Mouse (Mus musculus) erythroblast, embryonic 14.5 days (primary cell): ENCODE measurements around the gene Rtp2. TPM values are rescaled to one million over a fixed set of nuclear protein-coding genes. Genes with fewer than 3 reads are reported as not detected.

Experiments used
- H3K27me3 ChIP-seq: 2 replicates; pipeline ENCODE4 v1.6.1; 2012; ENCODE audit warnings: inconsistent platforms; ENCODE audit not compliant: control insufficient read depth
- H3K36me3 ChIP-seq: 2 replicates; pipeline ENCODE4 v1.6.1; 2012; ENCODE audit warnings: mild to moderate bottlenecking, inconsistent platforms; ENCODE audit not compliant: control insufficient read depth
- H3K4me1 ChIP-seq: 2 replicates; pipeline ENCODE4 v1.6.1; 2012; ENCODE audit warnings: inconsistent platforms; ENCODE audit not compliant: control insufficient read depth
- H3K4me3 ChIP-seq: replicated peaks from 2 replicates; pipeline ENCODE3; 2012; ENCODE audit warnings: moderate library complexity, mild to moderate bottlenecking, inconsistent platforms
- H3K9me3 ChIP-seq: 2 replicates; pipeline ENCODE4 v1.6.1; 2012; ENCODE audit warnings: low read length, inconsistent platforms, mixed read lengths; ENCODE audit not compliant: control insufficient read depth
- GATA1 ChIP-seq: IDR thresholded peaks from 2 replicates; pipeline ENCODE4 v1.6.1; 2012; ENCODE audit warnings: low read length, inconsistent platforms, mixed read lengths
- TAL1 ChIP-seq: IDR thresholded peaks from 3 replicates; pipeline ENCODE4 v1.6.1; 2012; ENCODE audit warnings: low read length, inconsistent platforms, mixed read lengths
- polyA plus RNA-seq: library from polyadenylated mRNA; stranded (reverse); fragments of >175 nt; gene quantifications from 2 replicates; pipeline ENCODE4 v1.2.3, GENCODE M21; 2012

Rtp2 gene
- polyA plus RNA-seq, 1 experiment = not detected

GRCm38 (mm10) chr16:23885098-23885497 is 47.1 kb downstream of the Rtp2 start:
- Histone ChIP-seq H3K4me3 (no peak overlapping the region), H3K27me3 (no peaks in the 10 kb centered on the region), H3K9me3 (no peaks in the 10 kb centered on the region), H3K4me1 (no peaks in the 10 kb centered on the region), H3K36me3 (no peaks in the 10 kb centered on the region)
- TF ChIP-seq GATA1 (no peak), TAL1 (no peak)

Other genes with a start within 250 kb of the Rtp2 start
- gene Sst, start 41.4 kb downstream of the Rtp2 start, polyA plus RNA-seq = not detected in 2 replicates
- gene Gm37419, start 56.1 kb upstream of the Rtp2 start, polyA plus RNA-seq = not detected in 2 replicates
- gene Bcl6, start 56.5 kb upstream of the Rtp2 start, polyA plus RNA-seq = 0.02 and 0.04 TPM in 2 replicates